Mouse (Mus musculus) MEL (cell line): ENCODE results near the gene Exoc4. TPM values are rescaled to one million over a fixed set of nuclear protein-coding genes. Genes with fewer than 3 reads are reported as not detected.

Experiments used
- DNase-seq: peaks from one replicate; pipeline ENCODE4 v3.0.0; 2011; ENCODE audit warnings: low read depth, low spot score
- H3K27ac ChIP-seq: 2 replicates; pipeline ENCODE4 v1.5.1; 2012; ENCODE audit warnings: low read depth, mild to moderate bottlenecking, control low read depth, low read length, moderate library complexity; ENCODE audit not compliant: control insufficient read depth
- H3K27me3 ChIP-seq, 2 experiments: fragments of 150-350 bp in 1 of 2; sonication (generic) in 1 of 2; 2 replicates each; pipeline ENCODE4 v1.6.1; 2012; ENCODE audit warnings: low read length in 2 of 2, mild to moderate bottlenecking in 2 of 2, improper control_type of control experiment in 1 of 2, moderate library complexity in 1 of 2; ENCODE audit not compliant: insufficient read depth in 2 of 2, control insufficient read depth in 1 of 2
- H3K36me3 ChIP-seq, 2 experiments: 2 replicates each; pipeline ENCODE4 v1.6.1; 2012 to 2014; ENCODE audit warnings: low read length in 2 of 2, improper control_type of control experiment in 1 of 2, inconsistent platforms in 1 of 2, mild to moderate bottlenecking in 1 of 2; ENCODE audit not compliant: insufficient read depth in 2 of 2, control insufficient read depth in 1 of 2
- H3K4me1 ChIP-seq, 2 experiments: fragments of 150-350 bp in 1 of 2; sonication (generic) in 1 of 2; 2 replicates each; pipeline ENCODE4 v1.6.1; 2012; ENCODE audit warnings: low read length in 2 of 2, improper control_type of control experiment in 1 of 2, mild to moderate bottlenecking in 1 of 2; ENCODE audit not compliant: insufficient read depth in 2 of 2, control insufficient read depth in 1 of 2
- H3K4me3 ChIP-seq, 2 experiments: fragments of 150-350 bp in 1 of 2; sonication (generic) in 1 of 2; 2 replicates each; pipeline ENCODE4 v1.5.1; 2012; ENCODE audit warnings: low read depth in 2 of 2, low read length in 2 of 2, mild to moderate bottlenecking in 2 of 2, moderate library complexity in 2 of 2, control low read depth in 1 of 2, improper control_type of control experiment in 1 of 2; ENCODE audit not compliant: control insufficient read depth in 1 of 2, insufficient read depth in 1 of 2
- H3K79me2 ChIP-seq: 2 replicates; pipeline ENCODE4 v1.6.1; 2012; ENCODE audit warnings: mild to moderate bottlenecking, low read length, moderate library complexity; ENCODE audit not compliant: control insufficient read depth, poor library complexity, insufficient read depth
- H3K9ac ChIP-seq: 2 replicates; pipeline ENCODE4 v1.6.1; 2012; ENCODE audit warnings: low read depth, mild to moderate bottlenecking, control low read depth, low read length, moderate library complexity; ENCODE audit not compliant: control insufficient read depth, poor library complexity, severe bottlenecking
- H3K9me3 ChIP-seq: fragments of 150-350 bp; sonication (generic); replicated peaks from 2 replicates; pipeline ENCODE4 v1.6.1; 2012; ENCODE audit warnings: mild to moderate bottlenecking, low read length, improper control_type of control experiment, moderate library complexity; ENCODE audit not compliant: insufficient read depth
- CTCF ChIP-seq, 3 experiments: IDR thresholded peaks in 2 of 3; conservative IDR thresholded peaks in 1 of 3; 2 replicates each; pipeline ENCODE4 v1.5.1; 2011 to 2012; ENCODE audit warnings: low read length in 3 of 3, low read depth in 2 of 3, mild to moderate bottlenecking in 2 of 3, improper control_type of control experiment in 1 of 3, inconsistent platforms in 1 of 3, mixed read lengths in 1 of 3, moderate library complexity in 1 of 3; ENCODE audit not compliant: control insufficient read depth in 1 of 3, insufficient read depth in 1 of 3, poor library complexity in 1 of 3, severe bottlenecking in 1 of 3
- ELF1 ChIP-seq: IDR thresholded peaks from 2 replicates; pipeline ENCODE4 v1.6.1; 2014; ENCODE audit warnings: low read depth, mild to moderate bottlenecking, inconsistent platforms, low read length, improper control_type of control experiment, moderate library complexity
- EP300 ChIP-seq, 2 experiments: IDR thresholded peaks; 2 replicates each; pipeline ENCODE4 v1.6.1; 2011; ENCODE audit warnings: improper control_type of control experiment in 2 of 2, low read length in 2 of 2, low read depth in 1 of 2, mild to moderate bottlenecking in 1 of 2
- HCFC1 ChIP-seq: IDR thresholded peaks from 2 replicates; pipeline ENCODE4 v1.6.1; 2012; ENCODE audit warnings: low read depth, mild to moderate bottlenecking, inconsistent platforms, low read length, improper control_type of control experiment, moderate library complexity
- JUND ChIP-seq: IDR thresholded peaks from 2 replicates; pipeline ENCODE4 v1.6.1; 2011; ENCODE audit warnings: low read depth, mild to moderate bottlenecking, improper control_type of control experiment, low read length
- KAT2A ChIP-seq: conservative IDR thresholded peaks from 2 replicates; pipeline ENCODE4 v1.6.1; 2012; ENCODE audit warnings: low read depth, low read length, improper control_type of control experiment, inconsistent platforms
- MAFK ChIP-seq: IDR thresholded peaks from 2 replicates; pipeline ENCODE4 v1.6.1; 2011; ENCODE audit warnings: low read depth, mild to moderate bottlenecking, low read length, improper control_type of control experiment, borderline replicate concordance
- MAZ ChIP-seq: IDR thresholded peaks from 2 replicates; pipeline ENCODE4 v1.6.1; 2012; ENCODE audit warnings: low read depth, mild to moderate bottlenecking, inconsistent platforms, low read length, improper control_type of control experiment
- MEF2A ChIP-seq: IDR thresholded peaks from 2 replicates; pipeline ENCODE4 v1.6.1; 2014; ENCODE audit warnings: low read depth, mild to moderate bottlenecking, inconsistent platforms, low read length, improper control_type of control experiment; ENCODE audit not compliant: poor library complexity, insufficient replicate concordance, severe bottlenecking; ENCODE audit errors: extremely low read depth
- MXI1 ChIP-seq: IDR thresholded peaks from 2 replicates; pipeline ENCODE4 v1.6.1; 2011; ENCODE audit warnings: mild to moderate bottlenecking, low read depth, low read length, improper control_type of control experiment
- MYB ChIP-seq: IDR thresholded peaks from 2 replicates; pipeline ENCODE4 v1.6.1; 2011; ENCODE audit warnings: mild to moderate bottlenecking, low read depth, low read length, improper control_type of control experiment
- NRF1 ChIP-seq: IDR thresholded peaks from 2 replicates; pipeline ENCODE4 v1.6.1; 2014; ENCODE audit warnings: low read depth, mild to moderate bottlenecking, inconsistent platforms, low read length, improper control_type of control experiment, moderate library complexity; ENCODE audit not compliant: poor library complexity, insufficient read depth, severe bottlenecking
- POLR2A ChIP-seq, 2 experiments: IDR thresholded peaks; 2 replicates each; pipeline ENCODE4 v1.6.1; 2011 to 2012; ENCODE audit warnings: low read length in 2 of 2, mild to moderate bottlenecking in 2 of 2, control low read depth in 1 of 2, improper control_type of control experiment in 1 of 2, low read depth in 1 of 2, moderate library complexity in 1 of 2; ENCODE audit not compliant: control insufficient read depth in 1 of 2, insufficient read depth in 1 of 2, poor library complexity in 1 of 2
- RAD21 ChIP-seq: IDR thresholded peaks from 2 replicates; pipeline ENCODE4 v1.6.1; 2011; ENCODE audit warnings: mild to moderate bottlenecking, low read depth, low read length, improper control_type of control experiment
- RCOR1 ChIP-seq: IDR thresholded peaks from 2 replicates; pipeline ENCODE4 v1.6.1; 2012; ENCODE audit warnings: low read depth, mild to moderate bottlenecking, inconsistent platforms, low read length, improper control_type of control experiment
- SMC3 ChIP-seq: IDR thresholded peaks from 2 replicates; pipeline ENCODE4 v1.6.1; 2011; ENCODE audit warnings: low read depth, low read length, improper control_type of control experiment
- USF1 ChIP-seq: IDR thresholded peaks from 2 replicates; pipeline ENCODE4 v1.6.1; 2014; ENCODE audit warnings: low read depth, mild to moderate bottlenecking, inconsistent platforms, low read length, improper control_type of control experiment, moderate library complexity
- USF2 ChIP-seq, 2 experiments: IDR thresholded peaks; 2 replicates each; pipeline ENCODE4 v1.6.1; 2011 to 2012; ENCODE audit warnings: improper control_type of control experiment in 2 of 2, low read length in 2 of 2, borderline replicate concordance in 1 of 2, inconsistent platforms in 1 of 2, low read depth in 1 of 2, mild to moderate bottlenecking in 1 of 2; ENCODE audit not compliant: insufficient read depth in 1 of 2
- ZC3H11A ChIP-seq: IDR thresholded peaks from 2 replicates; pipeline ENCODE4 v1.6.1; 2012; ENCODE audit warnings: low read depth, mild to moderate bottlenecking, inconsistent platforms, low read length, improper control_type of control experiment
- ZNF384 ChIP-seq: IDR thresholded peaks from 2 replicates; pipeline ENCODE4 v1.6.1; 2012; ENCODE audit warnings: low read depth, mild to moderate bottlenecking, inconsistent platforms, low read length, improper control_type of control experiment
- polyA plus RNA-seq, 2 experiments: library from polyadenylated mRNA; stranded (reverse) in 1 of 2; unstranded in 1 of 2; fragments of >175 nt in 1 of 2; fragments of >200 nt in 1 of 2; gene quantifications; 2 replicates each; pipeline versions ENCODE4 v1.2.1 to v1.2.4; 2012; ENCODE audit warnings: low replicate concordance in 2 of 2, low read depth in 1 of 2; ENCODE audit not compliant: insufficient read length in 2 of 2, insufficient read depth in 1 of 2, missing spikeins in 1 of 2
- total RNA-seq: library from RNA; depleted of rRNA; stranded (reverse); fragments of 300-350 nt; gene quantifications from 2 replicates; pipeline ENCODE4 v1.2.3, GENCODE M21; 2012

The Exoc4 gene
- total and polyA plus RNA-seq, 3 experiments: 16.4 to 22.6 TPM; not detected in 1

- TF ChIP-seq MAZ (no peak), CTCF (IDR thresholded peaks at IDR 0.05 in 2 of 3, conservative IDR thresholded peaks at IDR 0.05 in 1 of 3; ENCODE audit: control insufficient read depth in 1 of 3, insufficient read depth in 1 of 3, low read depth in 2 of 3, low read length in 3 of 3, poor library complexity in 1 of 3, severe bottlenecking in 1 of 3) (no peak), MEF2A (no peak)
These were observed 665.1 kb downstream of the Exoc4 start for GRCm38 (mm10) chr6:33913964-33914363.

GRCm38 (mm10) chr6:33923571-33923970 lies 674.7 kb downstream of the Exoc4 start:
- H3K9me3 ChIP-seq: no peaks in the 10 kb centered on the region
- no peak for DNase-seq
- H3K27ac ChIP-seq: no peak overlapping the region
- H3K79me2 ChIP-seq: no peaks in the 10 kb centered on the region
- H3K36me3 ChIP-seq: no peaks in the 10 kb centered on the region
- TF ChIP-seq SMC3: no peak
- TF ChIP-seq ZC3H11A: no peak
- no peak for TF ChIP-seq HCFC1
- TF ChIP-seq ZNF384: no peak
- TF ChIP-seq MXI1: no peak
- TF ChIP-seq USF1: no peak
- no peak for TF ChIP-seq NRF1
- TF ChIP-seq USF2 (IDR thresholded peaks at IDR 0.05; ENCODE audit: borderline replicate concordance in 1 of 2, insufficient read depth in 1 of 2, low read depth in 1 of 2, low read length in 2 of 2): no peak
- no peak for TF ChIP-seq ELF1
- no peak for TF ChIP-seq JUND
- no peak for TF ChIP-seq MAFK
- TF ChIP-seq RAD21: no peak
- no peak for TF ChIP-seq RCOR1
- TF ChIP-seq EP300 (IDR thresholded peaks at IDR 0.05; ENCODE audit: low read depth in 1 of 2, low read length in 2 of 2): no peak
- TF ChIP-seq POLR2A (IDR thresholded peaks at IDR 0.05; ENCODE audit: control insufficient read depth in 1 of 2, insufficient read depth in 1 of 2, low read depth in 1 of 2, low read length in 2 of 2, poor library complexity in 1 of 2): no peak
- TF ChIP-seq MYB: no peak
- TF ChIP-seq KAT2A: no peak
- H3K4me3 ChIP-seq: no peak overlapping the region
- no peaks in the 10 kb centered on the region for H3K27me3 ChIP-seq
- H3K4me1 ChIP-seq: no peaks in the 10 kb centered on the region
- no peak overlapping the region for H3K9ac ChIP-seq

More at GRCm38 (mm10) chr6:33913964-33914363, 665.1 kb downstream of the Exoc4 start:
- Histone ChIP-seq H3K36me3 (no peaks in the 10 kb centered on the region; a peak in 1 of 4 replicates), H3K9ac (no peak overlapping the region), H3K9me3 (no peaks in the 10 kb centered on the region), H3K27me3 (no peaks in the 10 kb centered on the region), H3K79me2 (no peaks in the 10 kb centered on the region), H3K4me1 (no peaks in the 10 kb centered on the region), H3K4me3 (no peak overlapping the region), H3K27ac (no peak overlapping the region)
- no peak for DNase-seq
